Mouse (Mus musculus) left cerebral cortex, postnatal 10 days (tissue): ENCODE results near the gene Ppp4r3a. TPM values are rescaled to one million over a fixed set of nuclear protein-coding genes. Genes with fewer than 3 reads are reported as not detected.

Experiments used
- DNase-seq, 2 experiments: peaks; one replicate each; pipeline ENCODE4 v3.0.0; 2021 to 2022; ENCODE audit warnings: low spot score in 2 of 2, mixed read lengths in 1 of 2; ENCODE audit errors: extremely low spot score in 1 of 2
- intact Hi-C: fragments of 180-260 bp; cut with DNase I; formaldehyde crosslinking; loops from one replicate; pipeline ENCODE4 v1.15.1; 2025
- total RNA-seq, 2 experiments: library from RNA; stranded (reverse); gene quantifications; 2 replicates each; pipeline ENCODE4 v1.2.3; 2021

The Ppp4r3a gene
- total RNA-seq, 2 experiments from 2014 or later, result 38.0 to 39.5 TPM

DNA sequence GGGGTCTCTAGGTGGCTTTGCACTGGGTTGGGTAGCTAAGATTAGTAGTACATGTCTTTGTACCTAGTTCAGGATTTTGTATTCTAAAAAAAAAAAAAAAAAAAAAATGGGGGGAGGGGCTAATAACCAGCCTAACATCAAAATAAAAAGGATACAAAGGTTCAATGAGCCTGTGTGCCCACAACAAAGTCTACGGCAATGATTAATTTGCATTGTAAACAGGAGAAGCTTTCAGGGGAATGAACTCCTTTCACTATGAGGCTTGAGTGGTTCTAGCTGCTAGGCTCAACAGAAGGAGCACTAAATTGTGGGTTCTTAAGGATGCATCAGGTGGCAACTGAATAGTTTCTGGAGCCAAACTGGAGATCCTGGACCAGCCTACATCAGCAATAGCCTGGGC lies 17.2 kb downstream of the Ppp4r3a start:
- no peak for DNase-seq
- intact Hi-C loops, result no loop called here

DNA sequence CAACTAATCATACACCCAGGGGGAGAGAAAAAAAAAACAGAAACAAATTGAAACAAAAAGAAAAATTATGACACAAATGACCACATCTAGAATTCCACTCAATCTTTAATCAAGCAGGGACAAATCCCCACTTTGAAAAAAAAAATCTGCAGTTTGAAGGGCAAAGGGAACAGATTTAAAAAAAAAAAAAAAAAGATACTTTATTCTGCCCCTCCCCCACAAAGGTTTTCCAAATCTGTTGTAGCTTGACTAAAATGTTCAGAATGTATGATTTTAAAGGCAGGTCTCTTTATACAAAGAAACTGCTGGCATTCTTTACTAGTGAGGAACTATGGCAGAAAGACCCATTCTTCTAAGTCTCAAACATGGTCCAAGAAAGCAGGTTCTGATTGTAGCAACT lies 43.5 kb downstream of the Ppp4r3a start:
- no peak for DNase-seq
- intact Hi-C loops, result no loop called here

DNA sequence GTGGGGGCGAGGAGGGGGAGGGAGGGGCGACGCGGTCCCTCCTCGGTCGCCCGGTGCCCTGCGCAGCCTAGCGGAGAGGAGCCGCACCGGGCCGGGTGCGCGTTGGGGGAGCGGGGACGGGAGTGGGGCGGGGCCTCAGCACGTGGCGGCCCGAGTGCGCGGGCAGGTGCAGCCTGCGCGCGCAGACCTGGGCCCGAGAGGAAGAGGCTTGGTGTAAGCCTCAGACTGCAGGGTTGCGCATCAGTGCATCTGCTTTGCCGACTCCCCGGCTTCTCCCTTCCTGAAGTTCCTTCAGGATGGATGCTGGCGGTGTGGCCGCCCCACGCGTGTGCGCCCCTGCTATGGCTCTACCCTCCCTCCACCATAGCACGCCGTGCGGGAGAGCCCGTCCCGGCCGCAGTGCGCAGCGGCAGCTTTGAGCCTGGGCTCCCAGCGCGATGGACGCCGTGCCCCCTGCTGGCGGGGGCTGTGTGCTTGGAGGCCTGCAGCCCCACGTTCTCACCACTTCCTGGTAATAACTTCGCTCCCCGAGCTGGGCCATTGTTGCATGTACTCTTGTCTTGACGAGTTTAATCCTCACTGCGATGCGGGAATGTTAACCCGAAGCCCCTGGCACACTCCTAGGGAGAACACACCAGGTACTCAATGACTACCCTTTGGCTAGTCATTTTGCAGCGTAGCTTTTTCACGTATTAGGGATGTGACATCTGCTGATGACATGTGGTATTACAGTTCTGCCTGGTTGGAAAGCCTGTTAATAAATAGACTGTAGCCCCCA lies 54.4 kb downstream of the Ppp4r3a start, which contains the start of gene Ccdc88c:
Gene Ccdc88c (minus strand): TSS at position 103 of the 778 bp plus-strand sequence.
- intact Hi-C loops, result loop anchor here (2.0 to 5.0 kb wide), 2 partner anchors 42 to 76 kb away; no protein-coding TSS in a partner anchor
- peak; percentile 72 to 89 for DNase-seq

DNA sequence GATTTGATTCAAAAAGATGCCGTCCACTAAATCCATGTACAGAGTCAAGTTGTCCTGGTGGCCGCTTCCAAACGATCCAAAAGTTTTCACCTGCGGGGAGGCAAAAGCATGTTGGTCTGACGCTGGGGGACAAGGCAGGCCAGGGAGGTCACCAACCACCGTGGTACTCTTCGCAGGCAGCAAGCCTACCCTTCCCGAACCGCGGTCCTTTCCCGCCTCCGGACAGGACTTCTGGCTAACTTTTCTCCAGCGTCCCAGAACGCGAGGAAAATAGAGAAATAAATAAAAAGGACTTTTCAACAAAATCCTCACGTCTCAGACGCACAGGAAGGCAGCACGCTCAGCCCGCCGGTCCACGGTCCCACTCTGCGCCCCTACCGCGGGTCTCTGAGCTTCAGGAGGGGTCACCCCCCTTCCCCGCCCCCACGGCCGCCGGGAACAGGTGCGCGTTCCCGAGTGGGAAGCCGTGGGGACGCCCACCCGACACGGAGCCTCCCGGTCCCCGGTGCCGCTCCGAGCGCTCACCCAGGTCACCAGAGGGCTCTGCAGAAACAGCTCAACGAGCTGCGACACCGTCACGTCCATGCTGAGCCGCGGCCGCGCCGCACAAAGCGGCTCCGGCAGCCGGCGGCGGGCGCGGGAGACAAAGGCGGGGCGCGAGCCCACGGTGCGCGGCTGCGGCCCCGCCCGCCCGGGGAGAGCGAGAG lies 55.1 kb downstream of the Ppp4r3a start:
- DNase-seq, result no peak
- intact Hi-C loops, result loop anchor here (2.0 to 5.0 kb wide), 2 partner anchors 41 to 76 kb away; no protein-coding TSS in a partner anchor

DNA sequence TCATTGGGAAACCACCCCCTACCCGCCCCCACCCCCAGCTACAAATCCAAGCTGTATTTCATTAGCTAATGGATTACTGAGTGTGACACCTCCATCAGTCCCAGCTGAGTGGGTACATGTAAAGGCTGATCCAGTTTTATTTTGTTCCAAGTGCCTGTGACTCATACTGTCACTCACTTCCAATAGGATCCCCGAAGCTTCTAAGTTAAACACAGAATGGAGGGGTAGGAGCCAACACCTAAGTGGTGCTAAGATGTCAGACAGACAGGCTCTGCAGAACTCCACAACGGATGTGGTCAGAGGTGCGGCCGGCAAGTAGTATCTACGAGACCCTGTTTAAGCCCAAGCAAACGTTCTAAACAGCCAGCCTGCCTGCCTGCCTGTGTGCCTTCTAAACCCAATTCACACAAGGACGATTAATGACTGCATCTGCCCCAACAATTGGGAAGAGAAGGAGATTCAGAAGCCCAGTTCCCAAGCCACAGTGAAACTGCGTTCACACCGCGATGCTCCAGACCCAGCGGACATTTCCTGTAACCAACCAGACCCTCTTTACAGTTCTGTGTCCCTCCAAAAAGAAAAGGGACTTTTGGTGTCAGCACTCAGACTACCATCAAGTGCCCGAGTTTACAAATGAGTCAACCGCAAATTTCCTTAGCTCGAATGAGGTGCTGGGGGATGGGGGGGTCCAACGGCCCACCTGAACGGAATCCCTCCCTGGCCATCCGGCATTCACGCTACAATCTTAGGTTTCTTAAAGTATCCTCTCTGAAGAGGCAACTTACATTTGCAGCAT lies 55.9 kb downstream of the Ppp4r3a start:
- intact Hi-C loops, result loop anchor here (2.0 to 5.0 kb wide), 2 partner anchors 40 to 75 kb away; no protein-coding TSS in a partner anchor
- DNase-seq, result no peak

DNA sequence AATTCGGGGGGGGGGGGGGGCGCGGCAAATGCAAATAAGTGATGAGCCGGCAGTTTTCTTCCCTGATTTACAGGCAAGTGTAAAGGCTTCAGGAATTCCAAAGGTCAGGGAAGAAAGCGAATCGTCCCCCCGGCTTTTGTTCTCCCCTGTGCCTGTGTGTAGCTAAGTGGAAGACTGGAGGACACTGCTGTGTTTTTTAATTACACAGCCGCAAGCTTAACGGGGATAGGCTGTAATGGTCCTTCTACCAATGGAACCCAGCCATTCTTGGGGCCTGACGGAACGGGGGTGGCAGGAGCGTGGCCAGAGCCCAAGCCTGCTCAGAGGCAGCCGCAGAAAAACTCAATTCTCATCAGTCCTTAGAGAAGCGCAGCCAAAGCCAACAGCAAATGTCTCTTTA lies 56.6 kb downstream of the Ppp4r3a start:
- no peak for DNase-seq
- intact Hi-C loops, result loop anchor here (5.0 kb wide), 1 partner anchor 40 kb away; no protein-coding TSS in a partner anchor

DNA sequence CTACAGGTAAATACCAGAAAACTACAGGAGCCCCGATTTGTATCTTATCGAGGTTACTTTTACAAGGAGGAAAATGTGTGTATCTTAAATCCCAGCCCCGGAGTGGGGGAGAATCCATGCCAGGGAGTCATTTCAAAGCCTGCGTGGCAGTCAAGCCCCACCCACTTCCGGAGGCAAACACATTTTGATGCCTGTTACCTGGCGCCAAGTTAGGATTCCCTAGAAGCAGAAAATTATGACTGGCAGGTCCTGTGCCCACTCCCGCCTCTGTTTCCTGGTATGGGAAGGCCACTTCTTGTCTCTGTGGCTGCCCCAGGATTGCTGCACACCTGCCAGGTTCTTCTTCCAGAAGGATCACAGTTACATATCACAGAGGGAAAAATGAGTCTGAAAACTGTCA lies 57.0 kb downstream of the Ppp4r3a start:
- intact Hi-C loops, result loop anchor here (5.0 kb wide), 1 partner anchor 39 kb away; no protein-coding TSS in a partner anchor
- peak in 1 of 2 experiments; percentile 24 for DNase-seq

DNA sequence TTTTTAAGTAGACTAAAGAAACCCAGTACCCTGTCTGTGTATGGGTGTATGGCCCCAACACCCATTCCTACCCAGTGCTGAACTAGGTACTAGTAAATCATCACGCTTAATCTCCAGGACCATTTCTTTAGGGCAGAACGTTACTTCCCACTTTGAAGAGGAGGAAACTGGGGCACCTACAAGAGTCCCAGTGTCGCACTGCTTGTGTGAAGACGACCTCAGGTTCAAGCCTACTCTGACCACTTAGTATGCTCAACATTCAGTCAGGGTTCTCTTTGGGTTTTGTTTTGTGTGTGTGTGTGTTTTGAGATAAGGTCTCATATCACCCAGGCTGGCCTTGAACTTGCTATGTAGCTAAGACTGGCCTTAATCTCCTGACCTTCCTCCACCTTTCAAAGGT lies 57.5 kb downstream of the Ppp4r3a start:
- DNase-seq, result no peak
- intact Hi-C loops, result loop anchor here (5.0 kb wide), 1 partner anchor 39 kb away; no protein-coding TSS in a partner anchor

DNA sequence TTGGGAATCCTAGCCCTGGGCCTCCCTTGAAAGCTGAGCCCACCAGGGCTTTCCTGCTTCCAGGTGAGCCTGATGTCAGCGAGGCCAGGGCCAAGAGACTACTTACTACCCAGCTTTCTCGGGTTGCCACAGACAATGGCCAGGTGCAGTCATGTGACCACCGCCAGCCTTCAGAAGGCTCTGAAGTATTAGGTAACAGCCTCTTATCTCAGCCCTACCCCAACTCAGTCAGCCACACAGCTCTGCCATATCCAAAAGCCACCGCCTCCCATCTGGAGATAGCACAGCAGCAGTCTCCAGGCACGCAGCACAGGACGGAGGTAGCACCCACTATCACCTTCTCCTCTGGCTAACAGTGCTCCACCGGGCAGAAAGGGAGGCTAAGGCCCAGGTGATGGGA lies 58.1 kb downstream of the Ppp4r3a start:
- DNase-seq, result no peak
- intact Hi-C loops, result loop anchor here (5.0 kb wide), 1 partner anchor 38 kb away; no protein-coding TSS in a partner anchor

DNA sequence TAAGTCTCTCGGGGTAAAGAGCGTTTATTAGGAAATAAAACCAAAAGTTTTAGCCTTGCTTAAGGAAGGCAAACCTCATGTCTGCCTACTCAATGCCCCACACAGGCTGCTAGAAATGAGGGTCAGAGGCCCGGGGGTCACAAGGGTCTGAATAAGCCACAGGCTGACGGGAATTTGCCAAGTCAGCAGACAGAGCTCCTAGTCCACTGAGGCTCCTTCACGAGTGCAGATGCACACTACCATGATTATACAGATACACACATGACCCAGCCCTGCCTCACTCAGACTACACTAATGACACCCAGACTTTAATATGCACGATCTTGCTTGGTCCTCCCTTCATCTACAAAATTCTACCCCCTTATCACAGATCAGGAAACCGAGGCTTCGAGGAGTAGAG lies 58.7 kb downstream of the Ppp4r3a start:
- intact Hi-C loops, result loop anchor here (5.0 kb wide), 1 partner anchor 38 kb away; no protein-coding TSS in a partner anchor
- DNase-seq, result no peak

DNA sequence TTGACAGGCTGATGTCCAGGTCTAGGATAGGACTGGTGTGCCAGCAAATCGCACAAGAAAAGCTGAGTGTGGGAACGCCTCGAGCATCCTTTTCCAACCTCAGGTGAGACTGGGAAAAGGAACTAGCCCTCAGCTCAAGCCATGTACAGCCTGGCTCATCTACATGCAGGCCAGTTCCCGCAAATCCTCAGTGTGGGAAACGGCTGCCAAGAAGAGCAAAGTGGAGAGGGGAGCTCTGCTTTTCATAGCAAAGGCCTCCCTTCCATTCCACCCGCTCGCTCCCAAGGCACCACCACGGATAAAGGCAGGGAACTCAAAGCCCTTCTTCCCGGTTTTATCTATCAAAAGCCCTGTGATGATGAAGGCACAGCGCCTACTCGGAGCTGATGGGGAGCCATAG lies 60.4 kb downstream of the Ppp4r3a start:
- DNase-seq, result no peak
- intact Hi-C loops, result no loop called here

DNA sequence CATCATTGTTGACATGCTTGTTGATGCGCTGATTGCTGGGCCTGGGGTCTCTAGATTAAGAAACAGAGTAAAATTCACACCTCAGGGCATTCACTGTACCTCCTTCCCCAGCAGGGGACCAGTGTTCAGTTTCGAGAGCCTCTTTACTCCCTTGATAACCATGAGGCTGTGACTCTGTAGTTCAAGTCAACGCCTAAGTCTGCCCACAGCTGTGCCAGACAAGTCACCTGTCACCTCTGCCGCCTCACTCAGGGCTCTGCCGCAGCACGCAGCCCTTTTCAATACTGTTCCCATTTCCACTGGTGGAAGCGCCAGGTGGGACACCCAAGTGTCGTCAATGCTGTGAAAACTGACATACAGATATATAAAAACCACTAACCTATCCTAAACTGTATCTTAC lies 61.1 kb downstream of the Ppp4r3a start:
- no peak for DNase-seq
- intact Hi-C loops, result no loop called here

DNA sequence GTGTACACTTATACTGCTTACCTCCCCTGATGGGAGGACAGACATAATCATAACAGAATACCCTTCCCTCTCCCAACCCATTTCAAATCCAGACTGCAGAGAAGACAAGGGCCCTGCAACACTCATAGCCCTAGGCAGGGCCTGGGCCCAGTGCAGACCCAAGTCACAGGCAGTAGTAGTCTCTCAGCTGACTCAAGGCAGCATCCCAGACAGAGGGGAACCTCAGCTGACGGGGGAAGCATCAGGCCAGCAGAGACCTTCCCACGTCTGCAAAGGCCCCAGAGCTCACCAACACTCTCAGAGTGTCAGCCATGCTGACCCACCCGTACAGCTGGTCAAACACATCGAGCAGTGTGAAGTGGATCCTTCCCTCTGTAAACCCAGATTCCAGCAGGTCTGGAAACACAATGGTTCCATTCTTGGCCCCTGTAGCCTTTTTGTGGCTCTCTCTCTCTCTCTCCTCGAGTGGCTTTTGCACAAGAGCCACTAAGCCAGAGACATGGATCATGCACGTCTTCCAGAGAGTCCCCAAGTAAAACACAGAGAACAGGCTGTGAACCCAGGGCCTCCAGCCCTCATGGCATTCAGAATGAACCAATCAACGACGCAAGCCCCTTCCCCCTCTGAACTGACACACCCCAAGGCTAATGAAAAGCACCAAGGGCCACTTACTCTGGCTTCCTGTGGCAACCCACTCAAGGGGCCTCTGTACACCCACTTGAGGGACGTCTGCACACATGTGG lies 61.8 kb downstream of the Ppp4r3a start:
- intact Hi-C loops, result no loop called here
- DNase-seq, result no peak

DNA sequence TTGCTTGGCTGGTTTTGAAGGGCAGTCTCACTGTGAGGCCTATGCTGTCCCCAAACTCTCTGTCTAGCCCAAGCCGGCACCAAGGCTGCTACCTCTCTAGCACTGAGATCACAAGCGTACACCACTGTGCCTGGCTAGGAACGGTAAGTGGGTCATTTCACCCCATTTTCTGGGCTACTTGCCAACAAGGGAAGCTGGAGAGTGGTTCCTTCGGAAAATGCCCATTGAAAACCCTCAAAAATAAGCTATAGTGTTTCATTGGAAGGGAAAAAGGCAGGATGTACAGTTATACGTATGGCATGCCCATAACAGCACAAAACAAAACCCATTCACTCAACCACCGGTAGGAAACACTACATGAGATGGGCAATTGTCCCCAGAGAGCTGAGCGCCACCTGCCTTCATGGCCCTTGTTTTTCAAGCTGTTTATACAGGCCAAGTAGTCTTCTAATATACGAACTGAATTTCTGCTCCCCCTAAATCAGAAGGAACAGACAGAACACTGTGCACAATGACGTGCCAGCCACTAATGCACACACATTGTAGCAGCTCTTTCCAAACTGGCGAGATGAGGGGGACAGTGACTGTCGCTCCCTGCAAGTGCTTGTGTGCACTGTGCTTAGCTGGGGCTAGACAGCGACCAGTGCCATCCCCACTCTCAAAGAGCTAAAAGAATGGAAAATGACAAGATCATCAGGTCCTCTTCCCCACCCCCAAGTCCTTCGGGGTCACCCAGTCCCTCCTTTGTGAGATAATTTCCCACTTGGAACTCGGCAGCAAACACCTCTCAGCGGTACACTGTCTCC lies 63.1 kb downstream of the Ppp4r3a start:
- no peak for DNase-seq
- intact Hi-C loops, result no loop called here

DNA sequence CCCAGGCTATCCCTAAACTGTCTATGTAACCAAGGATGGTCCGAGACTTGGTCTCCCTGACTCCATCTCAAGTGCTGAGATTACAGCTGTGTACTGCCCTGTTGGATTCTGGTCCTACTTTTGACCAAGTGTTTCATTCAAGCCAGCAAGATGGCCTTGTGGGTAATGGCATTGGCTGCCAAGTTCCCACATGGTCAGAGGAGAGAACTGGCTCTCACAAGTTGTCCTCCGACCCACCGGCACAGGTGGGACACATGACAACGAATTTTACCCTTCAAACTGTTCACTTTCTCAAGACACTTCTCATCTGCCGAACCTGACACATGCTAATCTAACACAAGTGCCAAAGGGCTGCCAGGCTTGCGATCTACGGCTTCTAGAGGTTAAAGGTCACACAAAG lies 64.1 kb downstream of the Ppp4r3a start:
- DNase-seq, result no peak
- intact Hi-C loops, result no loop called here

DNA sequence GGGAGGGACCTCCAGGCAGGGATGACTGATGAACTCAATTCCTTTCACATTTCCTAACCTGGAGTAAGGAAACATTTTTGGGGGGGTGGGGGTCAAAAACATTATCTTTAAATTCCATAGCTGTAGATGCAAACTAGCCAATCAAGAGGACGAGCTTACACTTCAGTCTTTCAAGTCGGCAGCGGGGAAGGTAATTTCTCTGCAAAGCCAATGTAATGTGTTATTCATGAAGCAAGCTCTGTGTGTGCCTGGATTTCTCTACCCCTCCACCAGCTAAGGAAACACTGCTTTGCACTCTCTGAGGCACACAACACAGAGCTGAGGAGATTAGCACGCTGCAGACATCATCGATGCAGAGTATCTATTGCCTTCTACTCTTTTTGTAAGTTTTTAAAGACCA lies 64.5 kb downstream of the Ppp4r3a start:
- intact Hi-C loops, result no loop called here

DNA sequence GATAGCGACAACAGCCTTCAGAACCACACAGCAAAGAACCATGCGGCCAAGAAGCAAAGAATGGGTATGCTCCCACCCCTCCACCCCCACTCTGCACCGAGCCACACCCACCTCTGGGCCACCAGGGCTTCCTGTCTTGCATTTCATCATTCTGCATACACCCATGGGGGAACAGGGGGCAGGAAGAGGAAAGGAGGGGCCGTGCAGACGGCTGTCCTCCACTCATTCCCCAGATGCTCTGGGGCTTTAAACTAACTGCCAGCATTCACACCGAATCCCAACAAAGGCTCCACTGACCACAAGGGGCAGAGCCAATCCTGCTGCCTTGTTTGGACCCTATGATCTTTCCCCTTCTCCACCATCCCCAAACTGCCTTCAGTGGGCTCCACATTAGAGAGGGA lies 65.5 kb downstream of the Ppp4r3a start:
- DNase-seq, result no peak
- intact Hi-C loops, result no loop called here

More for the DNA sequence above, 64.5 kb downstream of the Ppp4r3a start:
- DNase-seq, result no peak
